Mouse (Mus musculus): ENCODE measurements around the gene Epb41l1. TPM values are rescaled to one million over a fixed set of nuclear protein-coding genes. Genes with fewer than 3 reads are reported as not detected.
A peak's percentile ranks its signal among the peaks of the same experiment; 100 is the strongest.

Gene Epb41l1
- total and polyA plus RNA-seq, 2 experiments from 2014 or later = 10.0 to 211 TPM

GRCm38 (mm10) chr2:156582887-156583286, 162.2 kb downstream of the Epb41l1 start:
- no peaks in the 10 kb centered on the region for H3K9me3 ChIP-seq (ENCODE audit: low read length)
- no peak overlapping the region for H3K4me3 ChIP-seq (ENCODE audit: low read depth, low read length)
- no peak overlapping the region for H3K27ac ChIP-seq (ENCODE audit: low read depth, low read length)
- no peak overlapping the region for H3K4me2 ChIP-seq (ENCODE audit: low read depth)
- H3K9ac ChIP-seq = no peak overlapping the region
- no peaks in the 10 kb centered on the region for H3K36me3 ChIP-seq (ENCODE audit: insufficient read depth)
- ATAC-seq = no peak
- no peak for TF ChIP-seq CTCF (IDR thresholded peaks at IDR 0.05; ENCODE audit: low read depth)
- H3K27me3 ChIP-seq (ENCODE audit: insufficient read depth, low read length) = no peaks in the 10 kb centered on the region
- 88% methylated on average over 10 of the region's 10 CpGs for WGBS
- no peak for DNase-seq
- peaks cover 14% of the 10 kb centered on the region for H3K4me1 ChIP-seq (ENCODE audit: insufficient read depth)

GRCm38 (mm10) chr2:156584154-156584796, 163.6 kb downstream of the Epb41l1 start:
- TF ChIP-seq CTCF (IDR thresholded peaks at IDR 0.05; ENCODE audit: low read depth) = peak; percentile 54
- DNase-seq (peak; percentile 33), ATAC-seq (peak; percentile 53)
- H3K9ac ChIP-seq = no peak overlapping the region
- H3K27me3 ChIP-seq (ENCODE audit: insufficient read depth, low read length) = no peaks in the 10 kb centered on the region
- peaks cover 14% of the 10 kb centered on the region for H3K4me1 ChIP-seq (ENCODE audit: insufficient read depth)
- H3K36me3 ChIP-seq (ENCODE audit: insufficient read depth) = no peaks in the 10 kb centered on the region
- peak overlapping the region; percentile 47; the same call in 1 of the 2 replicates for H3K4me2 ChIP-seq (ENCODE audit: low read depth)
- WGBS = 58% methylated on average over 11 of the region's 11 CpGs
- H3K4me3 ChIP-seq (ENCODE audit: low read depth, low read length) = no peak overlapping the region
- H3K27ac ChIP-seq (ENCODE audit: low read depth, low read length) = 0 out of 2 replicates have a peak overlapping the region, but pooled peaks have one; percentile 35
- H3K9me3 ChIP-seq (ENCODE audit: low read length) = no peaks in the 10 kb centered on the region

GRCm38 (mm10) chr2:156584797-156585471, 164.2 kb downstream of the Epb41l1 start:
- ATAC-seq (peak; percentile 73), DNase-seq (peak; percentile 71)
- peak overlapping the region; percentile 47 for H3K4me2 ChIP-seq (ENCODE audit: low read depth)
- H3K27ac ChIP-seq (ENCODE audit: low read depth, low read length) = peak overlapping the region; percentile 35; the same call in 1 of the 2 replicates
- peak overlapping the region; percentile 18; the same call in 1 of the 2 replicates for H3K9ac ChIP-seq
- no peak for TF ChIP-seq CTCF (IDR thresholded peaks at IDR 0.05; ENCODE audit: low read depth)
- H3K9me3 ChIP-seq (ENCODE audit: low read length) = no peaks in the 10 kb centered on the region
- H3K4me1 ChIP-seq (ENCODE audit: insufficient read depth) = peaks cover 14% of the 10 kb centered on the region
- no peaks in the 10 kb centered on the region for H3K27me3 ChIP-seq (ENCODE audit: insufficient read depth, low read length)
- H3K4me3 ChIP-seq (ENCODE audit: low read depth, low read length) = no peak overlapping the region
- no peaks in the 10 kb centered on the region for H3K36me3 ChIP-seq (ENCODE audit: insufficient read depth)
- WGBS = 6% methylated on average over 14 of the region's 14 CpGs

GRCm38 (mm10) chr2:156589481-156589880, 168.8 kb downstream of the Epb41l1 start:
- H3K36me3 ChIP-seq (ENCODE audit: insufficient read depth) = no peaks in the 10 kb centered on the region
- no peak overlapping the region for H3K27ac ChIP-seq (ENCODE audit: low read depth, low read length)
- no peak overlapping the region for H3K9ac ChIP-seq
- no peak overlapping the region for H3K4me3 ChIP-seq (ENCODE audit: low read depth, low read length)
- 90% methylated on average over 9 of the region's 9 CpGs for WGBS
- no peaks in the 10 kb centered on the region for H3K9me3 ChIP-seq (ENCODE audit: low read length)
- no peak for ATAC-seq
- H3K4me2 ChIP-seq (ENCODE audit: low read depth) = no peak overlapping the region
- no peaks in the 10 kb centered on the region for H3K27me3 ChIP-seq (ENCODE audit: insufficient read depth, low read length)
- no peak for TF ChIP-seq CTCF (IDR thresholded peaks at IDR 0.05; ENCODE audit: low read depth)
- peaks cover 10% of the 10 kb centered on the region for H3K4me1 ChIP-seq (ENCODE audit: insufficient read depth)
- no peak for DNase-seq

Small RNA genes within 50 kb of the gene (microRNA-seq; reads per million reads assigned to microRNA genes)
- 0 reads per million in 2 experiments for gene Gm22758

Other genes starting within 250 kb of the Epb41l1 start
- 332 and 415 TPM in 2 replicates for gene Rbm39, start 240.7 kb upstream of the Epb41l1 start, total RNA-seq (2014; rRNA removed)
- 412 and 413 TPM in 2 replicates for gene Rbm39, start 240.7 kb upstream of the Epb41l1 start, polyA plus RNA-seq (2015; fragmentation: Nextera tagmentation; extraction: Ambion mirVana)
- 45.9 and 57.1 TPM in 2 replicates for gene Phf20, start 224.4 kb upstream of the Epb41l1 start, total RNA-seq (2014; rRNA removed)
- 111 and 148 TPM in 2 replicates for gene Phf20, start 224.4 kb upstream of the Epb41l1 start, polyA plus RNA-seq (2015; fragmentation: Nextera tagmentation; extraction: Ambion mirVana)
- gene Cnbd2, start 108.6 kb upstream of the Epb41l1 start, total RNA-seq (2014; rRNA removed) = 3.9 and 7.0 TPM in 2 replicates
- gene Cnbd2, start 108.6 kb upstream of the Epb41l1 start, polyA plus RNA-seq (2015; fragmentation: Nextera tagmentation; extraction: Ambion mirVana) = 9.1 and 10.0 TPM in 2 replicates
- 204 and 242 TPM in 2 replicates for gene Scand1, start 108.2 kb upstream of the Epb41l1 start, total RNA-seq (2014; rRNA removed)
- 134 and 170 TPM in 2 replicates for gene Scand1, start 108.2 kb upstream of the Epb41l1 start, polyA plus RNA-seq (2015; fragmentation: Nextera tagmentation; extraction: Ambion mirVana)
- 46.7 and 50.1 TPM in 2 replicates for gene Aar2, start 126.7 kb downstream of the Epb41l1 start, total RNA-seq (2014; rRNA removed)
- gene Aar2, start 126.7 kb downstream of the Epb41l1 start, polyA plus RNA-seq (2015; fragmentation: Nextera tagmentation; extraction: Ambion mirVana) = 37.1 and 43.7 TPM in 2 replicates
- 218 and 235 TPM in 2 replicates for gene Dlgap4, start 192.8 kb downstream of the Epb41l1 start, total RNA-seq (2014; rRNA removed)
- 327 and 354 TPM in 2 replicates for gene Dlgap4, start 192.8 kb downstream of the Epb41l1 start, polyA plus RNA-seq (2015; fragmentation: Nextera tagmentation; extraction: Ambion mirVana)

Measured in forebrain, postnatal 0 days (tissue).